Mouse (Mus musculus): ENCODE measurements around the gene Sik2. TPM values are rescaled to one million over a fixed set of nuclear protein-coding genes. Genes with fewer than 3 reads are reported as not detected.

Gene Sik2
- total and polyA plus RNA-seq, 3 experiments, result 7.5 to 12.1 TPM; not detected in 1

DNA sequence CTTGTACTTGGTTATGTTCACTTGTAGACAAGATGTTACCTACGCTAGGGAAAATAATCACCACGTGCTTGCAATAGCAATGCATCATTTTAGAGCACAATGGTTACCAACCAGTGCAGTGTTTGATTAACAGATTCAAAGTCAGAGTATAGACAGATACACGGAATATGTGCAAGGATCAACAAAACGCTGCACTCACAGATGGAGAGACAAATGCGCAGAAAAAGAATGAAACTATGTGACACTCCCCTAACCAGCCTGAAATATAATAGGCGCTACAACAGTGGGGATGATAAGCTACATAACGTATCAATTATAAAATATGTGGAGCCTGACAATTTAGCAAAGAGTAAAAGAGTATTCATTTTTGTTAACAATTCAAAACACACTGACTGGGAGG lies 34.2 kb downstream of the Sik2 start:
- no peak for TF ChIP-seq ZNF384 (IDR thresholded peaks at IDR 0.05; ENCODE audit: low read depth, low read length)
- no peak for TF ChIP-seq MYC (IDR thresholded peaks at IDR 0.05; ENCODE audit: low read depth, low read length)
- TF ChIP-seq CTCF (IDR thresholded peaks at IDR 0.05 in 2 of 3, conservative IDR thresholded peaks at IDR 0.05 in 1 of 3; ENCODE audit: control insufficient read depth in 1 of 3, insufficient read depth in 1 of 3, low read depth in 2 of 3, low read length in 3 of 3, poor library complexity in 1 of 3, severe bottlenecking in 1 of 3), result no peak
- TF ChIP-seq JUND (IDR thresholded peaks at IDR 0.05; ENCODE audit: low read depth, low read length), result no peak
- Histone ChIP-seq H3K36me3 (ENCODE audit: control insufficient read depth in 1 of 2, insufficient read depth in 2 of 2, low read length in 2 of 2) (peaks cover 0 to 10% of the 10 kb centered on the region in 2 experiments; a peak in 2 of 4 replicates), H3K9me3 (replicated peaks; ENCODE audit: insufficient read depth, low read length) (no peaks in the 10 kb centered on the region), H3K4me1 (ENCODE audit: control insufficient read depth in 1 of 2, insufficient read depth in 2 of 2, low read length in 2 of 2) (peaks cover 4 to 11% of the 10 kb centered on the region in 2 experiments; a peak in 3 of 4 replicates), H3K27me3 (ENCODE audit: control insufficient read depth in 1 of 2, insufficient read depth in 2 of 2, low read length in 2 of 2) (no peaks in the 10 kb centered on the region), H3K79me2 (ENCODE audit: control insufficient read depth, insufficient read depth, low read length, poor library complexity) (peaks cover 7% of the 10 kb centered on the region), H3K4me3 (ENCODE audit: control insufficient read depth in 1 of 2, insufficient read depth in 1 of 2, low read depth in 2 of 2, low read length in 2 of 2) (no peak overlapping the region), H3K9ac (ENCODE audit: control insufficient read depth, low read depth, low read length, poor library complexity, severe bottlenecking) (no peak overlapping the region), H3K27ac (ENCODE audit: control insufficient read depth, low read depth, low read length) (no peak overlapping the region)
- no peak for DNase-seq (ENCODE audit: low read depth, low spot score)

DNA sequence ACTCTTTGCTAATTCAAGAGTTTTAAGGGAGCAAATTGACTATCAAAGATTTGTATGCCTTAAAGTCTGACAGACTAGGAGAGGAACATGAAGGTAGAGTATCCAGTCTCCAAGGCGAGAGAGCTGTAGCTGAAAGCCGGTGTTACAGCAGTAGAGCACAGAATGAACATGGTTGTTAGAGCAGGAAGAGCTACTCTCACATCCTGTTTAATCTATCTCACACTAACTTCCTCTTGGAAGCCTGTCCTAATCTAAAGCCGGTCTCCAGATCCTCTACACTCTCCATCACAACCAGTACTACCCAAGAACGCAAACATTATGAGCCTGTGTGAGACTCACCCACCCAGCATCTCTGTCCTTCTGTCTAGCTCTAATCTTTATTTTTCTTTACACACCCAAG lies 38.5 kb downstream of the Sik2 start:
- no peak overlapping the region for H3K4me3 ChIP-seq (ENCODE audit: control insufficient read depth in 1 of 2, insufficient read depth in 1 of 2, low read depth in 2 of 2, low read length in 2 of 2)
- no peak overlapping the region for H3K9ac ChIP-seq (ENCODE audit: control insufficient read depth, low read depth, low read length, poor library complexity, severe bottlenecking)
- DNase-seq (ENCODE audit: low read depth, low spot score), result peak; percentile 36
- H3K27ac ChIP-seq (ENCODE audit: control insufficient read depth, low read depth, low read length), result no peak overlapping the region
- no peaks in the 10 kb centered on the region for H3K9me3 ChIP-seq (replicated peaks; ENCODE audit: insufficient read depth, low read length)
- peaks cover 9% of the 10 kb centered on the region for H3K79me2 ChIP-seq (ENCODE audit: control insufficient read depth, insufficient read depth, low read length, poor library complexity)
- peaks cover 12 to 21% of the 10 kb centered on the region in 2 experiments for H3K4me1 ChIP-seq (ENCODE audit: control insufficient read depth in 1 of 2, insufficient read depth in 2 of 2, low read length in 2 of 2)
- H3K36me3 ChIP-seq (ENCODE audit: control insufficient read depth in 1 of 2, insufficient read depth in 2 of 2, low read length in 2 of 2), result peaks cover 0 to 32% of the 10 kb centered on the region in 2 experiments; a peak in 2 of 4 replicates
- TF ChIP-seq GATA1 (IDR thresholded peaks at IDR 0.05; ENCODE audit: low read depth, low read length) (0 out of 2 replicates have a peak, but pooled peaks have one; percentile 10), CHD1 (IDR thresholded peaks at IDR 0.05; ENCODE audit: low read depth, low read length) (no peak), RCOR1 (IDR thresholded peaks at IDR 0.05; ENCODE audit: low read depth, low read length) (0 out of 2 replicates have a peak, but pooled peaks have one; percentile 14), TCF12 (IDR thresholded peaks at IDR 0.05; ENCODE audit: low read depth, low read length) (no peak), JUND (IDR thresholded peaks at IDR 0.05; ENCODE audit: low read depth, low read length) (no peak), KAT2A (conservative IDR thresholded peaks at IDR 0.05; ENCODE audit: low read depth, low read length) (no peak), MYB (IDR thresholded peaks at IDR 0.05; ENCODE audit: low read depth, low read length) (no peak), MYC (IDR thresholded peaks at IDR 0.05; ENCODE audit: low read depth, low read length) (no peak), CTCF (IDR thresholded peaks at IDR 0.05 in 2 of 3, conservative IDR thresholded peaks at IDR 0.05 in 1 of 3; ENCODE audit: control insufficient read depth in 1 of 3, insufficient read depth in 1 of 3, low read depth in 2 of 3, low read length in 3 of 3, poor library complexity in 1 of 3, severe bottlenecking in 1 of 3) (no peak)
- H3K27me3 ChIP-seq (ENCODE audit: control insufficient read depth in 1 of 2, insufficient read depth in 2 of 2, low read length in 2 of 2), result no peaks in the 10 kb centered on the region

DNA sequence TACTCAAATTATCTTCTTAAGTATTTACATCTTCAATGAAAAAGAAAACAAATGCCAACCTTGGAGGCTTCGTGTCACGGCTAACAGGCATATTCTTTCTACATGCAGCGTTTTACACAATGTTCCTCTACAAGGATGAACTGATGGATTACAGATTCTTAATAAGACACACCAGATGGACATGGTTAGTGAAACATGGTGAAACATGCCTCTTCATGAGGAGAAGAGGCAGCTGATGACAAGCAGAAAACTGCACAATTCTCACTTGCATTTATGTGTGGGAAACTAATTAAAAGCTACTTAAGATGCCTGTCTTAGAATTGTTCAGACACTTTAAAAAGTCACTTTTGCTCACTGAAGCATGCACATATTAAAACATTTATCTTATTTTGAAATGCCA lies 39.6 kb downstream of the Sik2 start:
- Histone ChIP-seq H3K4me1 (ENCODE audit: control insufficient read depth in 1 of 2, insufficient read depth in 2 of 2, low read length in 2 of 2) (peaks cover 21 to 32% of the 10 kb centered on the region in 2 experiments), H3K9ac (ENCODE audit: control insufficient read depth, low read depth, low read length, poor library complexity, severe bottlenecking) (no peak overlapping the region), H3K36me3 (ENCODE audit: control insufficient read depth in 1 of 2, insufficient read depth in 2 of 2, low read length in 2 of 2) (peaks cover 0 to 39% of the 10 kb centered on the region in 2 experiments; a peak in 2 of 4 replicates), H3K4me3 (ENCODE audit: control insufficient read depth in 1 of 2, insufficient read depth in 1 of 2, low read depth in 2 of 2, low read length in 2 of 2) (no peak overlapping the region), H3K27ac (ENCODE audit: control insufficient read depth, low read depth, low read length) (no peak overlapping the region), H3K27me3 (ENCODE audit: control insufficient read depth in 1 of 2, insufficient read depth in 2 of 2, low read length in 2 of 2) (no peaks in the 10 kb centered on the region), H3K9me3 (replicated peaks; ENCODE audit: insufficient read depth, low read length) (no peaks in the 10 kb centered on the region), H3K79me2 (ENCODE audit: control insufficient read depth, insufficient read depth, low read length, poor library complexity) (peaks cover 9% of the 10 kb centered on the region)
- TF ChIP-seq E2F4 (IDR thresholded peaks at IDR 0.05; ENCODE audit: borderline replicate concordance, low read depth, low read length), result no peak
- no peak for TF ChIP-seq USF2 (IDR thresholded peaks at IDR 0.05; ENCODE audit: borderline replicate concordance in 1 of 2, insufficient read depth in 1 of 2, low read depth in 1 of 2, low read length in 2 of 2)
- no peak for DNase-seq (ENCODE audit: low read depth, low spot score)

Data from MEL (cell line).